Mouse (Mus musculus) spleen, postnatal 10 days (tissue): ENCODE results near the gene AC134908.4.
"Not testable (repeated sequence)": the region's sequence is repeated elsewhere in the genome, so short reads cannot be mapped to it uniquely, and the experiment has no call there.

ENCODE experiments used
- DNase-seq, 2 experiments: peaks; one replicate each; pipeline ENCODE4 v3.0.0; 2021 to 2022; ENCODE audit warnings: low spot score in 2 of 2

AC134908.4 gene

GRCm38 (mm10) chr17:25808789-25809605 is 13.5 kb upstream of the AC134908.4 start, which contains the start of gene Fbxl16:
Gene Fbxl16, plus strand, starts transcription at chr17:25809085.
- DNase-seq: no peak

DNA sequence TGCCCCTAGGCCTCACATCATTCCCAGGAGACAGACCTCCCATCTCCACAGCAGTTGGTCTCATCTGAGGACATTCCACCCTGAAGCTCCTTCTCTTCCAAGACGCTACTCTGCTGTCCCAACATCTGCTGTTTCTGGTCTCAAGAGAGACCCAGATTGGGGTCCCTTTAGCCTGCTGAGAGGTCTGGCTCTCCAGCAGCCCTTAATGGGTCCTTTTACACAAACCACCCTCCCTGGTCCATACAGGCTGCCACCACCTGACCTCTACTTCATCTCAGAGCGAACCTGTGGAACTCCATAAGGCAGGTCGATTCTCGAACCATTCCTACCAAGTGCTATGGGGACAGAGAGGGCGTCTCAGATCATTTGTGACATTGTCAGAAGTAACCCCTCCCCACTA is 12.6 kb upstream of the AC134908.4 start:
- no peak for DNase-seq

DNA sequence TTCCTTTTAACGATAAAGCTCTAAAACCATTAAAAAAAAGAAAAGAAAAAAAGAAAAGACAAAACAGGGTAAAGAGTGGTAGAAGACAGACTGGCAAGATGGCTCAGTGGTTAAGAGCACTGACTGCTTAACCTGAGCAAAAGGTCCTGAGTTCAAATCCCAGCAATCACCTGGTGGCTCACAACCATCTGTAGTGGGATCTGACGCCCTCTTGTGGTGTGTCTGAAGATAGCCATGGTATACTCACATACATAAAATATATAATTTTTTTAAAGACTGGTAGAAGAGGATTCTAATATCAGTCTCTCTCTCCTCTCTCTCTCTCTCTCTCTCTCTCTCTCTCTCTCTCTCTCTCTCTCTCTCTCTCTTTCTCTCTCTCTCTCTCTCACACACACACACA is 12.0 kb upstream of the AC134908.4 start:
- DNase-seq: not testable (repeated sequence)

DNA sequence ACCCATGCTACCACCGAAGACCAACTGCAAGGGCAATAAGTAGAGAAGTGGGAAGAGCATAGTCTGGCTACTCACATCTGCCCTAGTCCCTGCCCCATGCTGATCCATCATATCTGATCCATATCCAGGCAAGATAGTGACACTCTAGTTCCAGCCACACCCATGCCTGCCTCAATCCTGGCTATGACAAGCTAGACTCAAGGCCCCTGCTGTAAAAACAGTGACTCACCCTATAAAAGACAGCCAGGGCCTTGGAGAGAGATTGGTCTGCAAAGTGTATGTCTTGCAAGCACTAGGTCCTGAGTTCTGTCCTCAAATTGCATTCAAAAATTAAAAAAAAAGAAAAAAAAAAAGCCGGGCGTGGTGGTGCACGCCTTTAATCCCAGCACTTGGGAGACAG is 11.0 kb upstream of the AC134908.4 start:
- no peak for DNase-seq

GRCm38 (mm10) chr17:25802825-25803517 is 7.5 kb upstream of the AC134908.4 start:
- DNase-seq: no peak

- peak; percentile 47 to 69 for DNase-seq
These were observed 5.6 kb upstream of the AC134908.4 start for GRCm38 (mm10) chr17:25801029-25801428.

DNA sequence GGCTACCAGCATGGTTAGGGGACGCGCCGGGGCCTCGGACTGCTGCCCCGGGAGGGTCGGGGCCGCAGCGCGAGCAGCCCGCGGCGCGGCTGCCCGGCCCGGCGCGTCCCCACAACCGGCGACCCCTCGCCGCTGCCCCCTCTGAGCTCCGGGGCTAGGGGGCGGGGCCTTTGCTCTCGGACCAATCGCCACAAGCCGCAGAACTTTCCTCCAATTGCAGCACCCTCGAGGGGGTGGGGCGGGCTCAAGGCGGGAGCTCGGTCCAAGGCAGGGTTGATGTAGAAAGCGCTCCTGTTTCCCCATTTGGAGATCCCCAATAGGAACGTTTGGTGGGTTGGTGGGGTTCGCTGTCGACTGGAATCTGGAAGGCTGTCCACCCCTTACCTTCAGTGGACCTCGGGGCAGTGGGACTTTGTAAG is 1.5 kb upstream of the AC134908.4 start, which contains the start of gene Metrn:
Metrn (minus strand) TSS at position 186 of the 419 bp plus-strand sequence.
- DNase-seq: peak; percentile 78 to 93

- peak; percentile 46 for DNase-seq
These were observed 832 bp upstream of the AC134908.4 start for GRCm38 (mm10) chr17:25796211-25796771.

DNA sequence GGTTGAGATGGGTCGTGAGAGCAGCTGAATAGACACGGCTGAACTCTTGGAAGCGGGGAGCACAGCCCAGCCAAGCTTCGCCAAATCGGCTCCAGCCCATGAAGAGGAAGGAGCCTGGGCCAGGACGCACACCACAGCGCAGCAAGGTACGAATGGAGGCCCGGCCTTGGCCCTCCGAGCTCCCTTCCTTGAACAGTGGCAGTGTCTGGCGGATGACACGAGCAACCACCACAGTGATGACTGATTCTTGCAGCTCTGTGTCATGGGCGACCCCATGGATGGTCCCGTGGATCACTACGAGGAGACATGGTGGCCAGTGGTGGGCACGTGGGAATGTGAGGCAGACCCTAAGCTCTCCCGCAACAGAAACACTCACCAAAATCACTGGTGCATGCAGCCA is 461 bp downstream of the AC134908.4 start:
- no peak for DNase-seq

- DNase-seq: no peak
These were observed 1.3 kb downstream of the AC134908.4 start for GRCm38 (mm10) chr17:25794197-25794596.

- peak in 1 of 2 experiments; percentile 83 for DNase-seq
These were observed 2.8 kb downstream of the AC134908.4 start, which contains the start of gene Fam173a for GRCm38 (mm10) chr17:25792615-25793014. Gene Fam173a, minus strand, starts transcription at chr17:25792901.

- DNase-seq: peak; percentile 89 to 90
These were observed 3.5 kb downstream of the AC134908.4 start for GRCm38 (mm10) chr17:25791843-25792527.

DNA sequence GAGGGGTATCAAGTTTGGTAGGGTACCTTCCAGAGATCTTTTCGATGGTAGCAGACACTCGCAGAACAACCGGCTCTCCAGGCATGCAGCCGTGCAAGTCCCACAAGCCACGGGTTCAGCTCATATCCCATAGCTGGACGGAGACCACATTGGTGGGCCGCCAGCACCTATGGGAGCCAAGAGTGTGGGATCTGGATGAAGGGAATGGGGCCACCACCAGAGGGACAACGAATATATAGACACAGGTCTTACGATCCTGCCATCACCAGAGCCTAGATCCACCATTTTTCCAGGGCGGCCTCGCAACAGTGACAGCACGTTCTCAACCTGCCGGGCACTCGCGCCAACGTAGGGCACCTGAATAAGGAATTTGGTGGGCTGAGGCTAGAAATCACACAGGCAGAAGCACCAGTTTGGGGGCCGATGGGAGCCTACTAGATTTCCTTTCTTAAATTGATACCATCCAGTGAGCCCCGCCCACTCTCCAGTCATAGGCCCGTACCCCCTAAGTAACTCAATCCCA is 4.1 kb downstream of the AC134908.4 start:
- no peak for DNase-seq

GRCm38 (mm10) chr17:25786781-25787504 is 8.5 kb downstream of the AC134908.4 start:
- no peak for DNase-seq

GRCm38 (mm10) chr17:25786280-25786679 is 9.2 kb downstream of the AC134908.4 start, which contains the start of gene Ccdc78:
Gene Ccdc78, plus strand, starts transcription at chr17:25786580.
- DNase-seq: no peak

DNA sequence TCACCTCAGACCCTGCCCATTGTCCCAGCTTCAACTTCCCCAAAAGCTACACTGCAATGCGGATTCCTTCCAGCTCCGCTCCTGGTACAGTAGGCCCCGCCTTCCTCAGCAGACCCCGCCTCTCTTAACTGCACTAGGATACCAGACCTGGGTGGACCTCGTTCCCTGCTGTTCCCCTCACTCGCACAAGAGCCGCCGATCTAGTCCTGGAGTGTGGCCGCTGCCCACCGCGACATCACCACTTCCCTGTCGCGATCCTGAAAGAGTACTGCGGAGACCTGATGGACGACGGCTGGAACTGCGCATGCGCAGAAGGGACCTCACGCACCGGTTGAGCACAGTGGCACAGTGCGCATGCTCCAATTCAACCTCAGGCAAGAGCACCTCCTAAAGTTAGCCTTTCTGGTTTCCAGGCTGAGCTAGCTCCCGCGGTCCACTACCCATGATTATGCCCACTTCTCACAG is 10.1 kb downstream of the AC134908.4 start, which contains the start of gene Haghl:
Haghl (minus strand) TSS at position 393 of the 465 bp plus-strand sequence.
- DNase-seq: peak; percentile 92 to 97

- peak in 1 of 2 experiments; percentile 13 for DNase-seq
These were observed 11.4 kb downstream of the AC134908.4 start for GRCm38 (mm10) chr17:25783861-25784574.

GRCm38 (mm10) chr17:25783086-25783485 is 12.4 kb downstream of the AC134908.4 start:
- DNase-seq: no peak

DNA sequence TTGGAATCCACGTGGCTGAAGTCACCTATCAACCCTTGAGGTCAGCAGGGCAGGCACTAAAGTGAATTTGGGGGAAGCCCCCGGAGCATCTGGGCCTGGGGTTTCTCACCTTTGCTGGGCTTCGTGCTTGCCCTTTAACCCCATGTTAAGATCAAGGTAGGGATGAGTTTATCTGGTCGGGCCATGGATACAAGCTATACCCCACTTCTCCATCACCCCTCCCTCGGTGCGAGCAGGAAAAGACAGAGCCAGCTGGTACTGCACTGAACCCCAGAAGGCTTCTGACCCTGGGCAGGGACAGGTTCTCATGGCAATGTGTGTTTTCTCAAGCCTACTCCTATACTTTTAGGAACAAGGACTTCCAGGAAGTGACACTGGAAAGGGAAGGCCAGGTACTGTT is 14.1 kb downstream of the AC134908.4 start:
- DNase-seq: no peak

DNA sequence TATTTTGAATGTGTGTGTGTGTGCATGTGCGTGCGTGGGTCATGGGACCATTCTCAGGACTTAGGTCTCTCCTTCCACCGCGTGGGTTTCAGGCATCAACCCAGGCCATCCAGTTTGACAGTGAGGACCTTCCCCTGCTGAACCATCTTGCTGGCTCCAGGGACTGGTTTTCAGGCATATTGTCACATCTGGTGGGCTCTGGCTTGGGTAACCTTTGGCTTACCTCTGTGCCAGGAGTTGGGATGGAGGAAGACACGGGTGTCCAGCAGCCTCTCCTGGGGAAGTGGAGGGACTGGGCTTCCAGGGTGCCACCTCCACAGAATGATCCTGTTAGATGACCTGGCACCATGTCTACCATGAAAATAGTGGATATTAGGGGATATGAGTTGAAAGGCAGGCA is 17.5 kb downstream of the AC134908.4 start:
- no peak for DNase-seq
